Mouse (Mus musculus): ENCODE measurements at regions not wholly inside any gene's neighbourhood (a gene's known extent, or its start where the extent isn't known, plus 50 kb on each side); places are given as distances from the start of the nearest gene placed in this dataset.

- Histone ChIP-seq H3K9me3 (no peaks in the 10 kb centered on the region), H3K36me3 (replicated peaks) (no peaks in the 10 kb centered on the region), H3K27ac (no peak overlapping the region), H3K27me3 (ENCODE audit: poor library complexity, severe bottlenecking) (no peaks in the 10 kb centered on the region), H3K4me1 (peaks cover 8% of the 10 kb centered on the region; the same call in 1 of the 2 replicates), H3K4me3 (no peak overlapping the region)
- WGBS = 88% methylated on average over 10 of the region's 10 CpGs
- DNase-seq (ENCODE audit: extremely low spot score, low spot score) = no peak
These were observed 194.0 kb downstream of the Ppp4r2 start for GRCm38 (mm10) chr6:101027462-101027861.

GRCm38 (mm10) chr6:101029436-101029835, 196.0 kb downstream of the Ppp4r2 start:
- Histone ChIP-seq H3K27ac (no peak overlapping the region), H3K36me3 (replicated peaks) (no peaks in the 10 kb centered on the region), H3K9me3 (no peaks in the 10 kb centered on the region), H3K4me3 (no peak overlapping the region), H3K27me3 (ENCODE audit: poor library complexity, severe bottlenecking) (no peaks in the 10 kb centered on the region), H3K4me1 (peaks cover 8% of the 10 kb centered on the region; the same call in 1 of the 2 replicates)
- 39% methylated on average over 3 of the region's 3 CpGs for WGBS
- no peak for DNase-seq (ENCODE audit: extremely low spot score, low spot score)

GRCm38 (mm10) chr6:101030451-101031125, 197.2 kb downstream of the Ppp4r2 start:
- DNase-seq (ENCODE audit: extremely low spot score, low spot score) = no peak
- 85% methylated on average over 13 of the region's 13 CpGs for WGBS
- Histone ChIP-seq H3K27me3 (ENCODE audit: poor library complexity, severe bottlenecking) (no peaks in the 10 kb centered on the region), H3K36me3 (replicated peaks) (no peaks in the 10 kb centered on the region), H3K4me1 (peaks cover 8% of the 10 kb centered on the region; the same call in 1 of the 2 replicates), H3K9me3 (no peaks in the 10 kb centered on the region), H3K4me3 (no peak overlapping the region), H3K27ac (no peak overlapping the region)

- Histone ChIP-seq H3K36me3 (replicated peaks) (no peaks in the 10 kb centered on the region), H3K4me3 (no peak overlapping the region), H3K9me3 (no peaks in the 10 kb centered on the region), H3K27ac (no peak overlapping the region), H3K27me3 (ENCODE audit: poor library complexity, severe bottlenecking) (no peaks in the 10 kb centered on the region; the same call in 1 of the 2 replicates), H3K4me1 (peaks cover 13% of the 10 kb centered on the region)
- 82% methylated on average over 6 of the region's 6 CpGs for WGBS
- no peak for DNase-seq (ENCODE audit: extremely low spot score, low spot score)
These were observed 213.3 kb downstream of the Ppp4r2 start for GRCm38 (mm10) chr6:101046755-101047154.

GRCm38 (mm10) chr6:101047195-101047594, 213.8 kb downstream of the Ppp4r2 start:
- H3K27me3 ChIP-seq (ENCODE audit: poor library complexity, severe bottlenecking) = no peaks in the 10 kb centered on the region; the same call in 1 of the 2 replicates
- DNase-seq (ENCODE audit: extremely low spot score, low spot score) = no peak
- peaks cover 13% of the 10 kb centered on the region for H3K4me1 ChIP-seq
- WGBS = 76% methylated on average over 10 of the region's 10 CpGs
- no peaks in the 10 kb centered on the region for H3K36me3 ChIP-seq (replicated peaks)
- H3K4me3 ChIP-seq = no peak overlapping the region
- H3K27ac ChIP-seq = no peak overlapping the region
- no peaks in the 10 kb centered on the region for H3K9me3 ChIP-seq

GRCm38 (mm10) chr6:101048431-101048830, 215.0 kb downstream of the Ppp4r2 start:
- H3K4me3 ChIP-seq = no peak overlapping the region
- no peaks in the 10 kb centered on the region for H3K36me3 ChIP-seq (replicated peaks)
- no peaks in the 10 kb centered on the region; the same call in 1 of the 2 replicates for H3K27me3 ChIP-seq (ENCODE audit: poor library complexity, severe bottlenecking)
- H3K4me1 ChIP-seq = peaks cover 13% of the 10 kb centered on the region
- H3K27ac ChIP-seq = peak overlapping the region; percentile 69
- H3K9me3 ChIP-seq = no peaks in the 10 kb centered on the region
- 78% methylated on average over 1 of the region's 1 CpGs for WGBS
- DNase-seq (ENCODE audit: extremely low spot score, low spot score) = no peak

GRCm38 (mm10) chr6:101048836-101049361, 215.5 kb downstream of the Ppp4r2 start:
- DNase-seq (ENCODE audit: extremely low spot score, low spot score) = peak; percentile 40
- Histone ChIP-seq H3K4me1 (peaks cover 13% of the 10 kb centered on the region), H3K9me3 (no peaks in the 10 kb centered on the region), H3K36me3 (replicated peaks) (no peaks in the 10 kb centered on the region), H3K27ac (peak overlapping the region; percentile 69), H3K4me3 (no peak overlapping the region), H3K27me3 (ENCODE audit: poor library complexity, severe bottlenecking) (no peaks in the 10 kb centered on the region; the same call in 1 of the 2 replicates)
- WGBS = 38% methylated on average over 15 of the region's 15 CpGs

- no peaks in the 10 kb centered on the region for H3K27me3 ChIP-seq (ENCODE audit: poor library complexity, severe bottlenecking)
- no peaks in the 10 kb centered on the region for H3K36me3 ChIP-seq (replicated peaks)
- DNase-seq (ENCODE audit: extremely low spot score, low spot score) = no peak
- 81% methylated on average over 7 of the region's 7 CpGs for WGBS
- peaks cover 5% of the 10 kb centered on the region for H3K4me1 ChIP-seq
- H3K9me3 ChIP-seq = no peaks in the 10 kb centered on the region
- H3K27ac ChIP-seq = no peak overlapping the region
- H3K4me3 ChIP-seq = no peak overlapping the region
These were observed 221.5 kb downstream of the Ppp4r2 start for GRCm38 (mm10) chr6:101054880-101055279.

GRCm38 (mm10) chr6:101056318-101056717, 222.9 kb downstream of the Ppp4r2 start:
- 95% methylated on average over 13 of the region's 13 CpGs for WGBS
- H3K27me3 ChIP-seq (ENCODE audit: poor library complexity, severe bottlenecking) = no peaks in the 10 kb centered on the region
- no peak overlapping the region for H3K4me3 ChIP-seq
- H3K36me3 ChIP-seq (replicated peaks) = no peaks in the 10 kb centered on the region
- peaks cover 5% of the 10 kb centered on the region for H3K4me1 ChIP-seq
- no peak overlapping the region for H3K27ac ChIP-seq
- no peaks in the 10 kb centered on the region for H3K9me3 ChIP-seq
- DNase-seq (ENCODE audit: extremely low spot score, low spot score) = no peak

GRCm38 (mm10) chr6:101059058-101059457, 225.6 kb downstream of the Ppp4r2 start:
- Histone ChIP-seq H3K36me3 (replicated peaks) (no peaks in the 10 kb centered on the region), H3K4me1 (peaks cover 5% of the 10 kb centered on the region), H3K9me3 (no peaks in the 10 kb centered on the region), H3K27me3 (ENCODE audit: poor library complexity, severe bottlenecking) (no peaks in the 10 kb centered on the region), H3K4me3 (no peak overlapping the region), H3K27ac (no peak overlapping the region)
- DNase-seq (ENCODE audit: extremely low spot score, low spot score) = no peak
- WGBS = 63% methylated on average over 8 of the region's 8 CpGs

GRCm38 (mm10) chr6:101062186-101062585, 228.8 kb downstream of the Ppp4r2 start:
- Histone ChIP-seq H3K27ac (no peak overlapping the region), H3K36me3 (replicated peaks) (no peaks in the 10 kb centered on the region), H3K27me3 (ENCODE audit: poor library complexity, severe bottlenecking) (no peaks in the 10 kb centered on the region), H3K4me1 (peaks cover 5% of the 10 kb centered on the region), H3K9me3 (no peaks in the 10 kb centered on the region), H3K4me3 (no peak overlapping the region)
- 94% methylated on average over 14 of the region's 14 CpGs for WGBS
- no peak for DNase-seq (ENCODE audit: extremely low spot score, low spot score)

- no peak overlapping the region for H3K27ac ChIP-seq
- DNase-seq (ENCODE audit: extremely low spot score, low spot score) = no peak
- H3K27me3 ChIP-seq (ENCODE audit: poor library complexity, severe bottlenecking) = no peaks in the 10 kb centered on the region
- H3K36me3 ChIP-seq (replicated peaks) = no peaks in the 10 kb centered on the region
- WGBS = 76% methylated on average over 8 of the region's 8 CpGs
- H3K4me1 ChIP-seq = peaks cover 9% of the 10 kb centered on the region
- H3K9me3 ChIP-seq = no peaks in the 10 kb centered on the region
- no peak overlapping the region for H3K4me3 ChIP-seq
These were observed 242.5 kb downstream of the Ppp4r2 start for GRCm38 (mm10) chr6:101075753-101076516.

- no peak for DNase-seq (ENCODE audit: extremely low spot score, low spot score)
- peaks cover 9% of the 10 kb centered on the region for H3K4me1 ChIP-seq
- no peak overlapping the region for H3K27ac ChIP-seq
- H3K36me3 ChIP-seq (replicated peaks) = no peaks in the 10 kb centered on the region
- WGBS = 92% methylated on average over 5 of the region's 5 CpGs
- no peak overlapping the region for H3K4me3 ChIP-seq
- no peaks in the 10 kb centered on the region for H3K27me3 ChIP-seq (ENCODE audit: poor library complexity, severe bottlenecking)
- H3K9me3 ChIP-seq = no peaks in the 10 kb centered on the region
These were observed 244.9 kb downstream of the Ppp4r2 start for GRCm38 (mm10) chr6:101078294-101078693.
